Mouse (Mus musculus): ENCODE data around the gene Il12b. TPM values are rescaled to one million over a fixed set of nuclear protein-coding genes. Genes with fewer than 3 reads are reported as not detected.
A peak's percentile ranks its signal among the peaks of the same experiment; 100 is the strongest.

Gene Il12b
- polyA plus RNA-seq, 1 experiment from 2014 or later = not detected

- Histone ChIP-seq H3K36me3 (no peaks in the 10 kb centered on the region), H3K27ac (no peak overlapping the region), H3K27me3 (0 out of 2 replicates have a peak, but pooled peaks cover 7% of the 10 kb centered on the region), H3K4me3 (replicated peaks) (no peak overlapping the region), H3K9me3 (no peaks in the 10 kb centered on the region), H3K4me2 (no peak overlapping the region), H3K4me1 (replicated peaks) (no peaks in the 10 kb centered on the region), H3K9ac (replicated peaks) (no peak overlapping the region)
- WGBS = 78% methylated on average over 8 of the region's 8 CpGs
- ATAC-seq (ENCODE audit: insufficient number of reproducible peaks, insufficient read depth, low FRiP score, low TSS enrichment, low read depth) = no peak
Measured at GRCm38 (mm10) chr11:44412276-44412675, 12.4 kb downstream of the Il12b start.

GRCm38 (mm10) chr11:44413371-44413770 is 13.5 kb downstream of the Il12b start:
- H3K9ac ChIP-seq (replicated peaks) = no peak overlapping the region
- H3K36me3 ChIP-seq = no peaks in the 10 kb centered on the region
- ATAC-seq (ENCODE audit: insufficient number of reproducible peaks, insufficient read depth, low FRiP score, low TSS enrichment, low read depth) = no peak
- no peaks in the 10 kb centered on the region for H3K9me3 ChIP-seq
- 0 out of 2 replicates have a peak, but pooled peaks cover 3% of the 10 kb centered on the region for H3K27me3 ChIP-seq
- no peak overlapping the region for H3K27ac ChIP-seq
- 93% methylated on average over 3 of the region's 3 CpGs for WGBS
- H3K4me3 ChIP-seq (replicated peaks) = no peak overlapping the region
- H3K4me2 ChIP-seq = no peak overlapping the region
- H3K4me1 ChIP-seq (replicated peaks) = no peaks in the 10 kb centered on the region

GRCm38 (mm10) chr11:44414605-44415004 is 14.7 kb downstream of the Il12b start:
- WGBS = 89% methylated on average over 3 of the region's 3 CpGs
- no peak overlapping the region for H3K4me2 ChIP-seq
- no peak overlapping the region for H3K27ac ChIP-seq

GRCm38 (mm10) chr11:44417403-44417802 is 17.5 kb downstream of the Il12b start:
- WGBS = 28% methylated on average over 1 of the region's 1 CpGs
- Histone ChIP-seq H3K9ac (replicated peaks) (no peak overlapping the region), H3K4me1 (replicated peaks) (no peaks in the 10 kb centered on the region), H3K27me3 (0 out of 2 replicates have a peak, but pooled peaks cover 3% of the 10 kb centered on the region), H3K4me3 (replicated peaks) (no peak overlapping the region), H3K36me3 (no peaks in the 10 kb centered on the region), H3K4me2 (no peak overlapping the region), H3K9me3 (no peaks in the 10 kb centered on the region), H3K27ac (no peak overlapping the region)
- no peak for ATAC-seq (ENCODE audit: insufficient number of reproducible peaks, insufficient read depth, low FRiP score, low TSS enrichment, low read depth)

More at GRCm38 (mm10) chr11:44414605-44415004, 14.7 kb downstream of the Il12b start:
- Histone ChIP-seq H3K27me3 (0 out of 2 replicates have a peak, but pooled peaks cover 3% of the 10 kb centered on the region), H3K4me1 (replicated peaks) (no peaks in the 10 kb centered on the region), H3K36me3 (no peaks in the 10 kb centered on the region), H3K9ac (replicated peaks) (no peak overlapping the region), H3K4me3 (replicated peaks) (no peak overlapping the region), H3K9me3 (no peaks in the 10 kb centered on the region)
- no peak for ATAC-seq (ENCODE audit: insufficient number of reproducible peaks, insufficient read depth, low FRiP score, low TSS enrichment, low read depth)

- no peak overlapping the region for H3K27ac ChIP-seq
- H3K4me2 ChIP-seq = no peak overlapping the region
- H3K36me3 ChIP-seq = no peaks in the 10 kb centered on the region
- no peak overlapping the region for H3K4me3 ChIP-seq (replicated peaks)
- WGBS = 69% methylated on average over 10 of the region's 10 CpGs
- no peak overlapping the region for H3K9ac ChIP-seq (replicated peaks)
- no peaks in the 10 kb centered on the region for H3K9me3 ChIP-seq
- peaks cover 11% of the 10 kb centered on the region; the same call in 1 of the 2 replicates for H3K4me1 ChIP-seq (replicated peaks)
- ATAC-seq (ENCODE audit: insufficient number of reproducible peaks, insufficient read depth, low FRiP score, low TSS enrichment, low read depth) = no peak
- no peaks in the 10 kb centered on the region for H3K27me3 ChIP-seq
Measured at GRCm38 (mm10) chr11:44422337-44423111, 22.7 kb downstream of the Il12b start.

- no peak overlapping the region for H3K4me2 ChIP-seq
- H3K27ac ChIP-seq = no peak overlapping the region
- peaks cover 11% of the 10 kb centered on the region; the same call in 1 of the 2 replicates for H3K4me1 ChIP-seq (replicated peaks)
- no peaks in the 10 kb centered on the region for H3K9me3 ChIP-seq
- H3K36me3 ChIP-seq = no peaks in the 10 kb centered on the region
- no peaks in the 10 kb centered on the region for H3K27me3 ChIP-seq
- H3K9ac ChIP-seq (replicated peaks) = no peak overlapping the region
- WGBS = 45% methylated on average over 6 of the region's 6 CpGs
- no peak for ATAC-seq (ENCODE audit: insufficient number of reproducible peaks, insufficient read depth, low FRiP score, low TSS enrichment, low read depth)
- no peak overlapping the region for H3K4me3 ChIP-seq (replicated peaks)
Measured at GRCm38 (mm10) chr11:44423261-44423660, 23.4 kb downstream of the Il12b start.

GRCm38 (mm10) chr11:44423955-44424354 is 24.1 kb downstream of the Il12b start:
- ATAC-seq (ENCODE audit: insufficient number of reproducible peaks, insufficient read depth, low FRiP score, low TSS enrichment, low read depth) = no peak
- no peak overlapping the region for H3K4me2 ChIP-seq
- peaks cover 11% of the 10 kb centered on the region; the same call in 1 of the 2 replicates for H3K4me1 ChIP-seq (replicated peaks)
- H3K27me3 ChIP-seq = no peaks in the 10 kb centered on the region
- peak overlapping the region; percentile 59; the same call in 1 of the 2 replicates for H3K27ac ChIP-seq
- no peak overlapping the region for H3K9ac ChIP-seq (replicated peaks)
- no peaks in the 10 kb centered on the region for H3K9me3 ChIP-seq
- WGBS = 43% methylated on average over 5 of the region's 5 CpGs
- no peaks in the 10 kb centered on the region for H3K36me3 ChIP-seq
- no peak overlapping the region for H3K4me3 ChIP-seq (replicated peaks)

- no peaks in the 10 kb centered on the region for H3K27me3 ChIP-seq
- no peak overlapping the region for H3K27ac ChIP-seq
- no peaks in the 10 kb centered on the region for H3K36me3 ChIP-seq
- WGBS = 57% methylated on average over 8 of the region's 8 CpGs
- H3K9me3 ChIP-seq = no peaks in the 10 kb centered on the region
- H3K4me2 ChIP-seq = no peak overlapping the region
- no peak overlapping the region for H3K4me3 ChIP-seq (replicated peaks)
- no peak overlapping the region for H3K9ac ChIP-seq (replicated peaks)
- ATAC-seq (ENCODE audit: insufficient number of reproducible peaks, insufficient read depth, low FRiP score, low TSS enrichment, low read depth) = no peak
- H3K4me1 ChIP-seq (replicated peaks) = peaks cover 11% of the 10 kb centered on the region; the same call in 1 of the 2 replicates
Measured at GRCm38 (mm10) chr11:44425006-44425405, 25.1 kb downstream of the Il12b start.

- WGBS = 69% methylated on average over 6 of the region's 6 CpGs
- ATAC-seq (ENCODE audit: insufficient number of reproducible peaks, insufficient read depth, low FRiP score, low TSS enrichment, low read depth) = no peak
- Histone ChIP-seq H3K27ac (no peak overlapping the region), H3K9ac (replicated peaks) (no peak overlapping the region), H3K4me2 (no peak overlapping the region), H3K4me3 (replicated peaks) (no peak overlapping the region), H3K4me1 (replicated peaks) (peaks cover 11% of the 10 kb centered on the region; the same call in 1 of the 2 replicates), H3K9me3 (no peaks in the 10 kb centered on the region), H3K36me3 (no peaks in the 10 kb centered on the region), H3K27me3 (no peaks in the 10 kb centered on the region)
Measured at GRCm38 (mm10) chr11:44425626-44426025, 25.8 kb downstream of the Il12b start.

- WGBS = 73% methylated on average over 2 of the region's 2 CpGs
- ATAC-seq (ENCODE audit: insufficient number of reproducible peaks, insufficient read depth, low FRiP score, low TSS enrichment, low read depth) = no peak
- Histone ChIP-seq H3K27ac (no peak overlapping the region), H3K27me3 (no peaks in the 10 kb centered on the region), H3K4me3 (replicated peaks) (no peak overlapping the region), H3K4me2 (no peak overlapping the region), H3K36me3 (no peaks in the 10 kb centered on the region), H3K9ac (replicated peaks) (no peak overlapping the region), H3K4me1 (replicated peaks) (peaks cover 11% of the 10 kb centered on the region; the same call in 1 of the 2 replicates), H3K9me3 (no peaks in the 10 kb centered on the region)
Measured at GRCm38 (mm10) chr11:44427951-44428350, 28.1 kb downstream of the Il12b start.

- Histone ChIP-seq H3K36me3 (no peaks in the 10 kb centered on the region), H3K4me1 (replicated peaks) (no peaks in the 10 kb centered on the region), H3K9me3 (no peaks in the 10 kb centered on the region), H3K4me3 (replicated peaks) (no peak overlapping the region), H3K9ac (replicated peaks) (no peak overlapping the region), H3K27ac (no peak overlapping the region), H3K4me2 (no peak overlapping the region), H3K27me3 (no peaks in the 10 kb centered on the region)
- WGBS = 88% methylated on average over 3 of the region's 3 CpGs
- ATAC-seq (ENCODE audit: insufficient number of reproducible peaks, insufficient read depth, low FRiP score, low TSS enrichment, low read depth) = no peak
Measured at GRCm38 (mm10) chr11:44430036-44430435, 30.2 kb downstream of the Il12b start.
